Mouse (Mus musculus) liver, embryonic 16.5 days (tissue): ENCODE results near the gene Inka1. TPM values are rescaled to one million over a fixed set of nuclear protein-coding genes. Genes with fewer than 3 reads are reported as not detected.

Experiments
- ATAC-seq: fragments of 200-750 bp; cut with Nextera tagmentation; 2 replicates; pipeline ENCODE4 v1.8.0; 2017; ENCODE audit warnings: low read depth, mild to moderate bottlenecking, moderate number of reproducible peaks, moderate library complexity
- H3K27ac ChIP-seq: fragments of 300-500 bp; sonication (generic); 2 replicates; pipeline ENCODE4 v1.5.1; 2014; ENCODE audit warnings: mild to moderate bottlenecking, low read length
- H3K27me3 ChIP-seq: fragments of 300-500 bp; sonication (generic); 2 replicates; pipeline ENCODE4 v1.6.1; 2014; ENCODE audit warnings: low read depth, low read length, mixed read lengths; ENCODE audit not compliant: control insufficient read depth, insufficient read depth
- H3K36me3 ChIP-seq: fragments of 300-500 bp; sonication (generic); 2 replicates; pipeline ENCODE4 v1.6.1; 2014; ENCODE audit warnings: mild to moderate bottlenecking; ENCODE audit not compliant: control insufficient read depth, insufficient read depth
- H3K4me1 ChIP-seq: fragments of 300-500 bp; sonication (generic); 2 replicates; pipeline ENCODE4 v1.6.1; 2014; ENCODE audit warnings: low read depth, low read length, mixed read lengths; ENCODE audit not compliant: control insufficient read depth
- H3K4me2 ChIP-seq: fragments of 300-500 bp; sonication (generic); 2 replicates; pipeline ENCODE4 v1.6.1; 2014; ENCODE audit warnings: low read depth, low read length, mixed read lengths
- H3K4me3 ChIP-seq: fragments of 300-500 bp; sonication (generic); 2 replicates; pipeline ENCODE4 v1.5.1; 2014; ENCODE audit warnings: low read depth, mild to moderate bottlenecking, low read length
- H3K9ac ChIP-seq: fragments of 300-500 bp; sonication (generic); 2 replicates; pipeline ENCODE4 v1.6.1; 2014; ENCODE audit warnings: low read depth, low read length
- H3K9me3 ChIP-seq: fragments of 300-500 bp; sonication (generic); replicated peaks from 2 replicates; pipeline ENCODE4 v1.6.1; 2016; ENCODE audit warnings: low read length; ENCODE audit not compliant: control insufficient read depth
- WGBS: fragments of 180-500 bp; shearing (Covaris S2); extraction: QIAGEN DNeasy Blood & Tissue Kit; methylation state at CpG from one replicate; pipeline ENCODE4 v1.1.7; 2014; ENCODE audit not compliant: insufficient replicate concordance; 5-methylcytosine and 5-hydroxymethylcytosine counted together
- polyA plus RNA-seq: library from polyadenylated mRNA; unstranded; fragments of >200 nt; fragmentation: Nextera tagmentation; extraction: Ambion mirVana; gene quantifications from 2 replicates; pipeline ENCODE4 v1.2.1, GENCODE M21; 2015

The Inka1 gene
- polyA plus RNA-seq, 1 experiment from 2014 or later, result 46.1 TPM

DNA sequence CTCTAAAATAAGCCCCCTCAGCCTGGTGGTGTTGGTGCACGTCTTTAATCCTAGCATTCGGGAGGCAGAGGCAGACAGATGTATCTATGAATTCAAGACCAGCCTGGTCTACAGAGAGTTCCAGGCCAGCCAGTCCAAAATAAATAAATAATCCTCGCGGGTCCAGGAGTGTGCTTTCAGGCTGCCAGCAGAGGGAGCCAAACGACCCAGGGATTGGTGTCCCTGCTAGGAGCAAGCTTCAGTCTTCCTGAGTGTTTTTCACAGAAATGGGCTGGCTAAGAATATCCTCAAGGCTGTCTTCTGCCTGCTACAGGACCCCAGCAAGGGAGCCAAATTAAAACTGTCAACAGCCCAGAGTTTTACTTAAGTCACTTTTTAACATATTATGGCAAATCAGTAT is 22.0 kb downstream of the Inka1 start:
- H3K27me3 ChIP-seq, result no peaks in the 10 kb centered on the region
- H3K4me1 ChIP-seq, result peaks cover 5% of the 10 kb centered on the region
- H3K27ac ChIP-seq, result peak overlapping the region; percentile 48; the same call in 1 of the 2 replicates
- H3K9ac ChIP-seq, result no peak overlapping the region
- peak; percentile 75 for ATAC-seq
- H3K4me2 ChIP-seq, result no peak overlapping the region
- peaks cover 32% of the 10 kb centered on the region for H3K36me3 ChIP-seq
- no peaks in the 10 kb centered on the region for H3K9me3 ChIP-seq
- 7% methylated on average over 5 of the region's 5 CpGs for WGBS
- H3K4me3 ChIP-seq, result no peak overlapping the region

DNA sequence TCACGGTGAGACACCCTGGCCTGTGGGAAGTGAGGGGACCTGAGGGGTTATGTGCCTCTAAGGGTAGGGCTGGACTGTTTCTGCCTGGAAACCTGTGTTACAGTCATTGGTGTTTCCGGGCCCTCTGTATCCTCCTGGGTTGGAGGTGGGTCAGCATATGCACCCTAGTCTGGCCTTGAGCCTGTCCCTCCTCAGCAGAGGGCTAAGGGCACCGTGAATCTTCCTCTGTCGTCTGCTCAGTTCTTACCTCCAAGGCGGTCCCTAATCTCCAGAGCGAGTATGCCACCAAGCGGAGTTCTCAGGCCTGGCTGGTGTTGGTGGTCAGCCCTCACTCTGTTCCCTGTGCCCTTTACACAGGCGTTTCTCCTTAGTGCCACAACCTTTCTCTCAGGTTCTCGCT is 22.8 kb downstream of the Inka1 start:
- ATAC-seq, result no peak
- Histone ChIP-seq H3K36me3 (peaks cover 32% of the 10 kb centered on the region), H3K4me2 (no peak overlapping the region), H3K9ac (no peak overlapping the region), H3K4me1 (peaks cover 5% of the 10 kb centered on the region), H3K9me3 (no peaks in the 10 kb centered on the region), H3K4me3 (no peak overlapping the region), H3K27me3 (no peaks in the 10 kb centered on the region), H3K27ac (no peak overlapping the region)
- 89% methylated on average over 9 of the region's 9 CpGs for WGBS

DNA sequence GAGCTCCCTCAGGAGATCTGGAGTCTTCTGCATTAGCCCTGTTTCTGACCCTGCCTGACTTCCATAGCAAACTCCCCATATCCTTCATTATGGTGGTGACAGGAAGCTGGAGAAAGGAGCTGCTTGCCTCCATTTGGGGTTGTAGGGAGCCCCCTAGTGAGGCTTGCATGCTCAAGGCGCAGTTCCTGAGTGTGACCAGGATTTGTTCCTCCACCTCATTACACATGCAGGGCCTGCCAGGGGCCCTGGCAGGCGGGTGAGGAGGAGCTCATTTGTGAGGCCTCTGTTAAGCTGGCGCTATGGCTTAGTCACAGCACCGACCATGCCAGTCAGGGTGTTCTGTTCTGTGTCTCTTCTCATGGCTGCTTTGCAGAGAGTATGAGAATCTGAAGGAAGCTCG is 23.8 kb downstream of the Inka1 start:
- no peaks in the 10 kb centered on the region for H3K27me3 ChIP-seq
- peaks cover 5% of the 10 kb centered on the region for H3K4me1 ChIP-seq
- no peak overlapping the region for H3K27ac ChIP-seq
- H3K9me3 ChIP-seq, result no peaks in the 10 kb centered on the region
- H3K36me3 ChIP-seq, result peaks cover 40% of the 10 kb centered on the region
- H3K4me3 ChIP-seq, result no peak overlapping the region
- H3K9ac ChIP-seq, result no peak overlapping the region
- no peak overlapping the region for H3K4me2 ChIP-seq
- no peak for ATAC-seq
- WGBS, result 58% methylated on average over 5 of the region's 5 CpGs

DNA sequence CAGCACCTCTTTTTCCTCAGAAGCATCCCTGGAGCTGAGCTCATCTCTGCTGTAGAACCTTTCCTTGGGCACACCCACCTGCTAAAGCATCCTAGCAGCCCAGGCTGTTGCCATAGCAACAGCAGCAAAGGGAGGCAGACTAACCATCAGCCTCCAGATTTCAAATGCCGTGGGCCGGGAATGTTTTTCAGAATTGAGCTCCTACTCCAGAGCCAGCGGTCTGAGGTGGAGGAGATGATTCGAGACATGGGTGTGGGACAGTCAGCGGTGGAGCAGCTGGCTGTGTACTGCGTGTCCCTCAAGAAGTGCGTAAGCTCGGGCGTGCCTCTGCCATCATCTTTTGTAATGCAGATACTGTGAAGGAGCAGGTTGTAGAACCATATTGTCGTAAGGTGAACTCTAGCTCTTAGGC is 24.3 kb downstream of the Inka1 start:
- no peak overlapping the region for H3K27ac ChIP-seq
- H3K9me3 ChIP-seq, result no peaks in the 10 kb centered on the region
- WGBS, result 84% methylated on average over 10 of the region's 10 CpGs
- no peak for ATAC-seq
- no peaks in the 10 kb centered on the region for H3K27me3 ChIP-seq
- no peak overlapping the region for H3K4me3 ChIP-seq
- H3K9ac ChIP-seq, result no peak overlapping the region
- H3K4me1 ChIP-seq, result peaks cover 5% of the 10 kb centered on the region
- no peak overlapping the region for H3K4me2 ChIP-seq
- peaks cover 43% of the 10 kb centered on the region for H3K36me3 ChIP-seq

DNA sequence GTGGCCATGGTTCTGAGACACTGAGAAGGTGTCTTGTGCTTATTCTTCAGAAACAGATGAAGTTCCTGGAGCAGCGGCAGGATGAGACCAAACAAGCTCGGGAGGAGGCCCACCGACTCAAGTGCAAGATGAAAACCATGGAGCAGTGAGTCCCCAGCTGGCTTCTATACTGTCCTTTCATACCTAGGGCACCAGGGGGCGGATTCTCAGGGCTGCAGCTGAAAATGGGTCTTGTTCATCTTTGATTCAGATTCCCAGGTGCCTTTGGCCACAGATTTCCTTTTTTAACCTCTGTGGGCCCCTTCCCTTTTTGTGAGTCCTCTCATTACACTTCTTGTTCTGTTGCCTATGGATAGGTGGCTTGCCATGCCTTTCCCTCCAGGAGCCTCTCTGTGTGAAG is 24.8 kb downstream of the Inka1 start:
- Histone ChIP-seq H3K27me3 (no peaks in the 10 kb centered on the region), H3K9me3 (no peaks in the 10 kb centered on the region), H3K9ac (no peak overlapping the region), H3K27ac (no peak overlapping the region), H3K4me1 (peaks cover 5% of the 10 kb centered on the region), H3K4me3 (no peak overlapping the region), H3K36me3 (peaks cover 43% of the 10 kb centered on the region), H3K4me2 (no peak overlapping the region)
- ATAC-seq, result no peak
- WGBS, result 59% methylated on average over 4 of the region's 4 CpGs

DNA sequence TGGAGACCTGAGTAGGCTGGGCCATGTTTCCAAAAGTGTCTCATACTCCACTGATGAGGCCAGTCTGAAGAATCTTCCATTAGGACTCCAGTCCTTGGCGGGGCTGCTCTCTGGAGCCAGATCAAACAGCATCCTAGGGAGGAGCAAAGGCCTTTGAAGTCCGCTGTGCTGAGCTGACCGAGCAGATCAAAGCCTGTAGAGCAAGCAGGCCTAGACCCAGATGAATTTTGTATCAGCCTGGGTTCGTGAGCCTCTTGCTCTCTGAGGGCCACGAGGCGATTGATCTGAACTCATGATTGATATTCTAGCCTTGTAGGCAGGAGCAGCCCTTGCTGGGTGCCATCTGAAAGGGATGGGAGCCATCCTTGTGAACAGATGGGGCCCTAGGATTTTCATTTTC is 25.8 kb downstream of the Inka1 start:
- WGBS, result 79% methylated on average over 6 of the region's 6 CpGs
- H3K27ac ChIP-seq, result no peak overlapping the region

DNA sequence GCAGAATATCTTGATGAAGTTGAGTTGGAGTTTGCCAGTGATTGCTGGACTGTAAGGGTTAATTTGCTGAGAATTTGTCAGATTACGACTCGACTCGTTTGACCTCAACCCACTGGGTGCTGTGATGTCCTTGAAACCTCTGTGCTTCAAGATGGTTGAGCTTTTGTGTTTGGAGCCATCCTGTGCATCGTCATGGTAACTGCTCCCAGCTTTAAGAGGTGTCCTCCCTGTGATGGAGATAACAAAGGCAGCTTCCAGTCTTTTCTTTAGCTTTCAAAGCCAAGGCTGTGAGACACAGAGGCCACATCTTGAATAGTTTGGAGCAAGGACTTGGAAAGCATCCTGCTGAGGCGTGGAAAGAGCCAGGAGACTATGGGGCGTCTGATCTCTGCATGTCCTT is 28.5 kb downstream of the Inka1 start:
- Histone ChIP-seq H3K4me3 (no peak overlapping the region), H3K36me3 (peaks cover 37% of the 10 kb centered on the region)
- 66% methylated on average over 6 of the region's 6 CpGs for WGBS

More for the DNA sequence above, 25.8 kb downstream of the Inka1 start:
- H3K4me3 ChIP-seq, result no peak overlapping the region
- peaks cover 43% of the 10 kb centered on the region for H3K36me3 ChIP-seq
- no peak overlapping the region for H3K4me2 ChIP-seq
- ATAC-seq, result no peak
- no peaks in the 10 kb centered on the region for H3K27me3 ChIP-seq
- H3K9me3 ChIP-seq, result no peaks in the 10 kb centered on the region
- H3K9ac ChIP-seq, result no peak overlapping the region
- peaks cover 5% of the 10 kb centered on the region for H3K4me1 ChIP-seq

DNA sequence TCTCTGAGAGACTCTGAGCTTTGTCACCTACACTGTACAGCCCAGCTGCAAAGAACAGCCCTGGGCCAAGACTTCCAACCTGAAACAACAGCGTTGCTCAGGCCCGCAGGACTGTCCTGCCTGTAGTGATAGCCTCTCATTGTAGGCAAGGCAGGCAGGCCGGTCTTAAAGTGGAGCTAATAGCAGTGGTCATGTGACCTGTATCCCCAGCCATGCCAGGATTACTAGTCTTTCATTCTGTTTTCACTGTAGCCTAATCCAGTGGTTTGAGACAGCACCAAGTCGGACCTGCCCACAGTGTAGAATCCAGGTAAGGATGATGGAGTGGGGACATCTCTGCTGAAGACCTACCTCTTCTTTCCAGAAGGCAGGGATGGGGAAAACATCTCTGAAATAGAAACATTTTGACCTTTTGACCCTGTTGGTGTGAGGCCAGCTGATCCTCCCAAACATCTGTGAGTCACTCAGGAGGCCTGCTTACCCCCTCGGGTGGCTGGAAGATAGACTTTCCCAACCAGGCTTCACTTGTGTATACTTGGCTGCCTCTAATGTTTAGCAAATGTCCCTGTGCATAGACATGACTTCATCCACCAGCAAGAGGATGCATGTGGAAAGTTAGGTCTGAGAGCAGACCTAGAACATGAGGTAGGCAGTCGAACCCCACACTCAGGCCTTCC is 29.9 kb downstream of the Inka1 start:
- Histone ChIP-seq H3K27ac (no peak overlapping the region), H3K4me1 (peaks cover 16% of the 10 kb centered on the region), H3K9ac (no peak overlapping the region), H3K4me2 (no peak overlapping the region), H3K36me3 (peaks cover 29% of the 10 kb centered on the region), H3K4me3 (no peak overlapping the region), H3K27me3 (no peaks in the 10 kb centered on the region), H3K9me3 (no peaks in the 10 kb centered on the region)
- 82% methylated on average over 6 of the region's 6 CpGs for WGBS
- no peak for ATAC-seq

More for the DNA sequence above, 28.5 kb downstream of the Inka1 start:
- Histone ChIP-seq H3K27ac (no peak overlapping the region), H3K4me1 (peaks cover 8% of the 10 kb centered on the region), H3K4me2 (no peak overlapping the region), H3K9ac (no peak overlapping the region), H3K27me3 (no peaks in the 10 kb centered on the region), H3K9me3 (no peaks in the 10 kb centered on the region)
- ATAC-seq, result no peak

DNA sequence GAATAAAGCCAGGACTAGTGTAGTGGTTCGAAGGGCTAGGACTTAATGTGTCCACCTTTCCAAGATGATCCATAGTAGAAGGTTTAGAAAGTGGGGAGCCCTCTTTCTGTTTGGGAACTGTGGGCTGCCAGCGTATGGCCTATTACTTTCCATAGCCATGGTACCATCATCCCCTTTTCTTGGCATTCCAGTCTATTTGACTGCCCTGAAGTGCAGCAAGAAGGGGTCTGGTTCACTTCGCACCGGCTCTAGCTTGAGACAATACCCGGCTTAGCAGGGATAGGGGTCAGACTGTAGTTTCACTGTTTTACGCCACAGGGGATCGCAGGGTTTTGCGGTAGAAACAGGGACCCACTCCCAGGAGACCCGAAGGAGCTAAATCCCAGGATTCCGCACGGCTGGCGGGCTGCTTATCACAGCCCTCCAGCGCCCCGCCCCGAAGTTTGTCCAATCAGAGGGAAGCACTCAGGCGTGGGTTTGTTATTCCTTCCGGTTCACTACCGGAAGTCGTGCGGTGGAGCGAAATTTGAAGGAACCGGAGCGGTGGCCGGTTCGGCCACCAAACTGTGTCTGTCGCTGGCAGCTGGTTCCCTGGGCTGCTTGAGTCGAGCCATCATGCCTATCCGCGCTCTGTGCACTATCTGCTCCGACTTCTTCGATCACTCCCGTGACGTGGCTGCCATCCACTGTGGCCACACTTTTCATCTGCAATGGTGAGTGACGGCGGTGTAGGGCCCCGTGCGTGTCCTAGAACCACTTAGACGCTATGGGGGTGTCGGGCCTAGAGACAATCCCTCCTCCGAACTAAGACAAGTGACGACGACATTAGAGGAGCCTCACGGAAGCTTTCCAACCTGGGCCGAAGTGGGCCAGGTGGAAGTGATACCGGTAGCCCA is 35.0 kb downstream of the Inka1 start:
- H3K36me3 ChIP-seq, result no peaks in the 10 kb centered on the region
- peak overlapping the region; percentile 70 for H3K9ac ChIP-seq
- peak; percentile 94 for ATAC-seq
- H3K27ac ChIP-seq, result peak overlapping the region; percentile 59
- peaks cover 24% of the 10 kb centered on the region for H3K4me1 ChIP-seq
- 13% methylated on average over 45 of the region's 45 CpGs for WGBS
- H3K4me3 ChIP-seq, result peak overlapping the region; percentile 78
- no peaks in the 10 kb centered on the region for H3K9me3 ChIP-seq
- peak overlapping the region; percentile 69 for H3K4me2 ChIP-seq
- no peaks in the 10 kb centered on the region for H3K27me3 ChIP-seq
